Mouse (Mus musculus) midbrain, embryonic 11.5 days (tissue): ENCODE measurements around the gene Spop. TPM values are rescaled to one million over a fixed set of nuclear protein-coding genes. Genes with fewer than 3 reads are reported as not detected.

Experiments
- ATAC-seq: fragments of 200-750 bp; cut with Nextera tagmentation; 2 replicates; pipeline ENCODE4 v1.8.0; 2017; ENCODE audit warnings: moderate TSS enrichment, moderate library complexity; ENCODE audit not compliant: low FRiP score
- DNase-seq: peaks from one replicate; pipeline ENCODE4 v3.0.0; 2015; ENCODE audit warnings: low spot score; ENCODE audit errors: missing footprints
- H3K27ac ChIP-seq: fragments of 300-500 bp; sonication (generic); 2 replicates; pipeline ENCODE4 v1.5.1; 2014; ENCODE audit warnings: low read depth, low read length
- H3K27me3 ChIP-seq: fragments of 300-500 bp; sonication (generic); 2 replicates; pipeline ENCODE4 v1.6.1; 2014; ENCODE audit warnings: mild to moderate bottlenecking, low read length, moderate library complexity, mixed read lengths; ENCODE audit not compliant: control insufficient read depth, insufficient read depth
- H3K36me3 ChIP-seq: fragments of 300-500 bp; sonication (generic); 2 replicates; pipeline ENCODE4 v1.6.1; 2014; ENCODE audit warnings: mild to moderate bottlenecking, low read length, moderate library complexity, mixed read lengths; ENCODE audit not compliant: control insufficient read depth, insufficient read depth
- H3K4me1 ChIP-seq: fragments of 300-500 bp; sonication (generic); 2 replicates; pipeline ENCODE4 v1.6.1; 2014; ENCODE audit warnings: low read length; ENCODE audit not compliant: control insufficient read depth, insufficient read depth
- H3K4me2 ChIP-seq: fragments of 300-500 bp; sonication (generic); 2 replicates; pipeline ENCODE4 v1.6.1; 2014; ENCODE audit warnings: mild to moderate bottlenecking, moderate library complexity
- H3K4me3 ChIP-seq: fragments of 300-500 bp; sonication (generic); 2 replicates; pipeline ENCODE4 v1.5.1; 2014; ENCODE audit warnings: low read depth, low read length
- H3K9ac ChIP-seq: fragments of 300-500 bp; sonication (generic); 2 replicates; pipeline ENCODE4 v1.6.1; 2014; ENCODE audit warnings: low read length
- H3K9me3 ChIP-seq: fragments of 300-500 bp; sonication (generic); 2 replicates; pipeline ENCODE4 v1.6.1; 2016; ENCODE audit warnings: low read length; ENCODE audit not compliant: control insufficient read depth
- WGBS: fragments of 180-500 bp; shearing (Covaris S2); extraction: QIAGEN DNeasy Blood & Tissue Kit; methylation state at CpG from one replicate; pipeline ENCODE4 v1.1.7; 2014; 5-methylcytosine and 5-hydroxymethylcytosine counted together
- polyA plus RNA-seq: library from polyadenylated mRNA; unstranded; fragments of >200 nt; fragmentation: Nextera tagmentation; extraction: Ambion mirVana; gene quantifications from 2 replicates; pipeline ENCODE4 v1.2.1, GENCODE M21; 2014

Gene Spop
- polyA plus RNA-seq, 1 experiment from 2014 or later, result 132 TPM

- Histone ChIP-seq H3K4me1 (no peaks in the 10 kb centered on the region), H3K36me3 (no peaks in the 10 kb centered on the region), H3K27ac (no peak overlapping the region), H3K9me3 (no peaks in the 10 kb centered on the region), H3K27me3 (no peaks in the 10 kb centered on the region), H3K4me3 (no peak overlapping the region), H3K9ac (no peak overlapping the region), H3K4me2 (no peak overlapping the region)
- DNase-seq (peak; percentile 28), ATAC-seq (no peak)
- WGBS, result 92% methylated on average over 8 of the region's 8 CpGs
These were observed 113.4 kb downstream of the Spop start for GRCm38 (mm10) chr11:95527307-95527706.

- 82% methylated on average over 3 of the region's 3 CpGs for WGBS
- peak; percentile 17 for DNase-seq
- no peak overlapping the region for H3K27ac ChIP-seq
These were observed 114.4 kb downstream of the Spop start for GRCm38 (mm10) chr11:95528231-95528630.

GRCm38 (mm10) chr11:95532353-95533072, 118.6 kb downstream of the Spop start:
- Histone ChIP-seq H3K4me1 (peaks cover 2% of the 10 kb centered on the region; the same call in 1 of the 2 replicates), H3K27me3 (no peaks in the 10 kb centered on the region), H3K4me2 (no peak overlapping the region), H3K9me3 (no peaks in the 10 kb centered on the region), H3K4me3 (no peak overlapping the region), H3K27ac (no peak overlapping the region), H3K9ac (no peak overlapping the region), H3K36me3 (no peaks in the 10 kb centered on the region)
- WGBS, result 80% methylated on average over 13 of the region's 13 CpGs
- ATAC-seq (no peak), DNase-seq (peak; percentile 23)

More at GRCm38 (mm10) chr11:95528231-95528630, 114.4 kb downstream of the Spop start:
- Histone ChIP-seq H3K9me3 (no peaks in the 10 kb centered on the region), H3K4me2 (no peak overlapping the region), H3K36me3 (no peaks in the 10 kb centered on the region), H3K4me3 (no peak overlapping the region), H3K9ac (no peak overlapping the region), H3K4me1 (no peaks in the 10 kb centered on the region), H3K27me3 (no peaks in the 10 kb centered on the region)
- no peak for ATAC-seq

- H3K9ac ChIP-seq, result peak overlapping the region; percentile 40
- H3K4me3 ChIP-seq, result no peak overlapping the region
- peak; percentile 80 for ATAC-seq
These were observed 119.7 kb downstream of the Spop start for GRCm38 (mm10) chr11:95533484-95534160.

GRCm38 (mm10) chr11:95538378-95539104, 124.7 kb downstream of the Spop start:
- DNase-seq, result no peak
- no peak overlapping the region for H3K4me3 ChIP-seq
- 73% methylated on average over 15 of the region's 15 CpGs for WGBS
- no peak overlapping the region for H3K9ac ChIP-seq
- H3K27me3 ChIP-seq, result no peaks in the 10 kb centered on the region
- no peak overlapping the region for H3K4me2 ChIP-seq
- H3K27ac ChIP-seq, result no peak overlapping the region
- ATAC-seq, result no peak
- no peaks in the 10 kb centered on the region for H3K36me3 ChIP-seq
- no peaks in the 10 kb centered on the region for H3K9me3 ChIP-seq
- peaks cover 2% of the 10 kb centered on the region; the same call in 1 of the 2 replicates for H3K4me1 ChIP-seq

More at GRCm38 (mm10) chr11:95533484-95534160, 119.7 kb downstream of the Spop start:
- DNase-seq, result peak; percentile 99
- Histone ChIP-seq H3K4me1 (peaks cover 2% of the 10 kb centered on the region; the same call in 1 of the 2 replicates), H3K27me3 (no peaks in the 10 kb centered on the region), H3K27ac (no peak overlapping the region), H3K4me2 (peak overlapping the region; percentile 35), H3K36me3 (no peaks in the 10 kb centered on the region), H3K9me3 (no peaks in the 10 kb centered on the region)
- 23% methylated on average over 24 of the region's 24 CpGs for WGBS

- no peaks in the 10 kb centered on the region for H3K27me3 ChIP-seq
- WGBS, result 37% methylated on average over 18 of the region's 18 CpGs
- H3K4me3 ChIP-seq, result no peak overlapping the region
- no peaks in the 10 kb centered on the region for H3K4me1 ChIP-seq
- H3K9ac ChIP-seq, result no peak overlapping the region
- no peaks in the 10 kb centered on the region for H3K36me3 ChIP-seq
- DNase-seq, result no peak
- ATAC-seq, result no peak
- no peaks in the 10 kb centered on the region for H3K9me3 ChIP-seq
- H3K27ac ChIP-seq, result no peak overlapping the region
- no peak overlapping the region for H3K4me2 ChIP-seq
These were observed 126.9 kb downstream of the Spop start for GRCm38 (mm10) chr11:95540637-95541385.

Other genes with a start within 250 kb of the Spop start
- not detected in 2 replicates for gene Tac4, start 152.6 kb upstream of the Spop start, polyA plus RNA-seq
- 75.8 and 80.9 TPM in 2 replicates for gene Kat7, start 103.8 kb upstream of the Spop start, polyA plus RNA-seq
- gene Fam117a, start 77.1 kb upstream of the Spop start, polyA plus RNA-seq, result 7.5 and 7.6 TPM in 2 replicates
- gene Slc35b1, start 29.4 kb upstream of the Spop start, polyA plus RNA-seq, result 130 and 133 TPM in 2 replicates
- gene Nxph3, start 100.5 kb downstream of the Spop start, polyA plus RNA-seq, result 0.20 and 0.37 TPM in 2 replicates
- gene Ngfr, start 173.7 kb downstream of the Spop start, polyA plus RNA-seq, result 14.2 and 14.6 TPM in 2 replicates